Mouse (Mus musculus): Measurements from ENCODE around the gene Ubl7. TPM values are rescaled to one million over a fixed set of nuclear protein-coding genes. Genes with fewer than 3 reads are reported as not detected.

Ubl7 gene
- total RNA-seq, 2 experiments from 2014 or later, result 78.9 to 82.4 TPM

Other genes starting within 250 kb of the Ubl7 start
- gene Cyp1a2, start 227.3 kb upstream of the Ubl7 start, total RNA-seq (2021), result not detected
- not detected for gene Cyp1a1, start 223.1 kb upstream of the Ubl7 start, total RNA-seq (2021)
- gene Edc3, start 202.4 kb upstream of the Ubl7 start, total RNA-seq (2021), result 1 to 10 TPM; 5.0 to 5.2 TPM
- gene Clk3, start 145.1 kb upstream of the Ubl7 start, total RNA-seq (2021), result 10 to 100 TPM; 29.4 to 39.8 TPM
- gene Arid3b, start 74.2 kb upstream of the Ubl7 start, total RNA-seq (2021), result 1 to 10 TPM; 3.6 to 4.1 TPM
- 10 to 100 TPM; 20.0 to 20.8 TPM for gene Sema7a, start 29.1 kb downstream of the Ubl7 start, total RNA-seq (2021)
- under 1 TPM; 0.16 to 0.22 TPM for gene Cyp11a1, start 95.4 kb downstream of the Ubl7 start, total RNA-seq (2021)
- under 1 TPM; 0.16 to 0.47 TPM for gene Stra6, start 152.8 kb downstream of the Ubl7 start, total RNA-seq (2021)
- gene Ccdc33, start 207.8 kb downstream of the Ubl7 start, total RNA-seq (2021), result not detected